Mouse (Mus musculus) MN1 (cell line): ENCODE data around the gene Lrrc59.

Experiments
- DNase-seq: peaks from one replicate; pipeline ENCODE4 v3.0.0-alpha.2; 2016; ENCODE audit warnings: low spot score

The Lrrc59 gene

DNA sequence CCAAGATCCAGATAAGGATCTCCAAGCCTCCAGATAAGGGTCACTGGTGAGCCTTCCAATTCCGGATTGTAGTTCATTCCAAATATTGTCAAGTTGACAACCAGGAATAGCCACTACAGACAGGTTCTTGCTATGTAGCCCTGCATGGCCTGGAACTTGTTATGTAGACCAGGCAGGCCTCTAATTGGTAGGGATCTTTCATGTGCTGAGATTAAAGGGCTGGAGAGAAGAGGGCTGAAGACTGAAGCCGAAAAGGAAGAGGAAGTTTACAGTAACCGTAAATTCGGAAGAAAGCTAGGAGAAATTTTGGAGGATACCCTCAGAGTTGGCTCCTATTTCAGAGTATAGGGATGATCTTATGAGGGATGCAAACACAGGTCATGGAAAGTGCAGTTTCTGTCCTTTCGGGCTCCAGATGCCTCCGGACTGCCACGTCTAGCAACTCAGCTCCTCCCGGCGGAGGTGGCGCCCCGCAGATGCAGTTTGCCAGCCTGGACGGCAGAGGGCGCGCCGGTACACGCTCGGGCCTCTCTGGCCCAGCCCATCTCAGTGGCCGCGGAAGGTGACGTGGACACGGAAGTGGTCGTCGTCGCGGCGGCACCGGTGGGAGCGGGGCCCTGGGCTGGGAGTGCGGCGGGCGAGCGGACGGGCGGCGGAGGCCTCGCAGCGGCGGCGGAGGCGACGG is at the start of gene Lrrc59:
Gene Lrrc59, plus strand, starts transcription at position 569 of the 685 bp plus-strand sequence.
- peak; percentile 92 for DNase-seq

DNA sequence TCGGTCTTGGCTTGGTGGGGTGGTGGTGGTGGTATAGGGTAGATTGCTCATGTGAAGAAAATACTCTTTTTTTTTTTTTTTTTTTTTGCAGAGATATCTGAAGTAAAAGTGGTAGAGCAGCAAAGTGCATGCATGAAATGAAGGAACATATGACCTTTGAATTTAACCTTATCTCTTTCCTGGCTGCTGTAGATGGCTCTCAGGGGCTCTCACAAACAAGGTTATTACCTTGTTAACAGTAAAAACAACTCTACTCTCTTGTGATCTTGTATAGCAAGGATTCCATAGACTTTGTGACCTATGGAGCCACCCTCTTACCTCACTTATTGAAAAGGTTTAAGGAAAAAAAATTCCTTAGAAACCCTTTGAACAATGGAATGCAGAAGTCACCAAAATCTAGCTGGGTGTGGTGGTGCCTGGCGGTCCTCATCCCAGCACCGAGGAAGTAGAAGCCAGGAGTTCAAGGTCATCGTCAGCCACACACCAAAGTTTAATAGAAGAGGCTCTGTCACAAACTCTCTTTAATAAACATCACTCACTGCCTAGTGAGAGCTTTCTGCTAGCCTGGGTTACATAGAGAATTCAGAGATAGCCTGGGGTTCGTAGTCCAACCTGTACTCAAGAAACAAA is 49.3 kb upstream of the Lrrc59 start:
- DNase-seq: no peak

DNA sequence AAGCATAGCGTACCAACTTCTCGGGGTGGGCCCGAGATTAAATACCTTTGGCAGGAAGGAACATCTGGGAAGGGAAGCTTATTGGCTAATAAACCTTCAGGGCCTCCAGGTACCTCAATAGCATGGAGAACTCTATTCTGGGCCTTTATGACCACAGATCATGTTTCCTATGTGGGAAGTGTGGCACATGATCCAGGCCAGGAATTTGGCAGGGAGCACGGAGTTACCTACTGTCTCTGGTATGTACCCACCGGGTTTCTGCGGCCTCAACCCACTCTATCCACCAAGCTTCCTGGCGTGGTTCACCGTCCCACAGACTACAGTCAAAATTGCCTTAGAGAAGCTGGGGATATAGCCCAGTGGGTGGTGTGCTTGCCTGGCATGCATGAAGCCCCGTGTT is 44.5 kb upstream of the Lrrc59 start:
- DNase-seq: no peak

DNA sequence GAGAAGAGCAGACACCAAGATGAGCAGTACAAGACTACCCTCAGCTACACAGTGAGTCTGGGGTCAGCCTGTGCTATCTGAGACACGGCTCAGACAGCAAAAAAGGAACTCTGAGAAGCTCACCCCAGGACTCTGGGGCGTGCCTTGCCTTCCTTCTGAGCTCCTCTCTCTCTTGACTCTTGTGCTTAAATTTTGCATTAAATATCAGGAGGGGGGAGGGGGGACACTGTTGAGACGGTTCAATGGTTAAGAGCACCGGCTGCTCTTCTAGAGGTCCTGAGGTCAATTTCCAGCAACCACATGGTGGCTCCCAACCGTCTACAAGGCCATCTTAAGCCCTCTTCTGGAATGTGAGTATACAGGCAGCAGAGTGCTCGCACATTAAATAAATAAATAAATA is 42.1 kb upstream of the Lrrc59 start:
- no peak for DNase-seq

DNA sequence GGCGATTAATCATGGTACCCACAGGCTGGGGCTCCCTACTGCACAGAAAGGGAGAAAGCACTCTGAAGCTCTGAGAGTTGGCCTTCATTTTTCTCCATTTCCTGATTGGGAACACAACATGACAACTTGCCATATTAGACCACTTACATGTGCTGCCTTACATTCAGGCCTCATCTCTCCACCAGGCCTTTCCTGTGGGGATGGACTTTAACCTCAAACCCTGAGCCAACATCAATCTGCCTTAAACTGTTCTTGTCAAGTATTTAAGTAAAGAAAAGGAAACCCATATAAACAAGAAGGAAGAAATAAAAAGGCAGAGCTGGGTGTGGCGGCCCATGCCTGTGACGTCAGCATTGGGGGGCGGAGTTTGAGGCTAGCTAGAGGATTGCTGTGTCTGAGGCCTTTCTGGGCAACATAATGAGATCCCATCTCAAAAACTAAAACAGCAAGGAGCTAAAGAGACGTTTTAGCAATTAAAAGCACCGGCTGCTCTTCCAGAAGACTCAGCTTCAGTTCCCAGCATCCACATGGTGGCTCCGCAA is 33.2 kb upstream of the Lrrc59 start:
- no peak for DNase-seq

DNA sequence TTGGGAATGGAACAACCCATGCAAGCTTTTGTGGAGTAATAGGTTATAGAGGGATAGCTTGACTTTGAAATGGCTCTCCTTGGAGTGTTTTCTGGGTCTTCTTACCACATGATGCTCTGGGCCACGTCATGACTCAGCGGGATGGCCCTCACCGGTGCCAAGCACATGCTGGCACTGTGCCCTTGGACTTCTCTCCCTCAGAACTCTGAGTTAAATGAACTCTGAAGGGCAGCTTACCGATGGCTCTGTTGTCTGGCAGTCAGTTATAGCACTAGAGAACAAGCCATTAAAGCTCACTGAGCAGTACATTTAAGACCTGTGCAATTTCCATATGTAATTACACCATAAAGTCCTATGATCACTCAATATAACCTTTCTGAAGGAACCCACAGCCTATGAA is 32.2 kb upstream of the Lrrc59 start:
- DNase-seq: no peak

GRCm38 (mm10) chr11:94598437-94599120 is 31.0 kb upstream of the Lrrc59 start:
- DNase-seq: no peak

DNA sequence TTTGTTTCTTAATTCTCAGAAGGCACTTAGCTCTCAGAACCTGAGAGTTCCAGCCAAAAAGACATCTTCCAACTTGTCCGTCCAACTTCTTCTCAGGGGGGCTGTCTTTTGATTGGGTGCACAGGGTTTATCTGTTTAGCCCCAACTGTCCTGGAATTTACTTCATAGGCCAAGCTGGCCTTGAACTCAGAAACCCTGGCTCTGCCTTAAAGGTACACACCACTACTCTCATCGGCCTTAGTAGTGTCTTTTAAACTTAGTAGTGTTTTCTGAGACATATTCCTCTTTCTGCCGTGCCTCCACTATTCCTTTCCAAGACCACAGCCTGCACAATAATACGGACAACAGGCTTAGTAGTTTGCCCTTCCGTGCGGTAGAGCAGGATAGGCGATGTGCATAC is 29.1 kb upstream of the Lrrc59 start:
- no peak for DNase-seq

DNA sequence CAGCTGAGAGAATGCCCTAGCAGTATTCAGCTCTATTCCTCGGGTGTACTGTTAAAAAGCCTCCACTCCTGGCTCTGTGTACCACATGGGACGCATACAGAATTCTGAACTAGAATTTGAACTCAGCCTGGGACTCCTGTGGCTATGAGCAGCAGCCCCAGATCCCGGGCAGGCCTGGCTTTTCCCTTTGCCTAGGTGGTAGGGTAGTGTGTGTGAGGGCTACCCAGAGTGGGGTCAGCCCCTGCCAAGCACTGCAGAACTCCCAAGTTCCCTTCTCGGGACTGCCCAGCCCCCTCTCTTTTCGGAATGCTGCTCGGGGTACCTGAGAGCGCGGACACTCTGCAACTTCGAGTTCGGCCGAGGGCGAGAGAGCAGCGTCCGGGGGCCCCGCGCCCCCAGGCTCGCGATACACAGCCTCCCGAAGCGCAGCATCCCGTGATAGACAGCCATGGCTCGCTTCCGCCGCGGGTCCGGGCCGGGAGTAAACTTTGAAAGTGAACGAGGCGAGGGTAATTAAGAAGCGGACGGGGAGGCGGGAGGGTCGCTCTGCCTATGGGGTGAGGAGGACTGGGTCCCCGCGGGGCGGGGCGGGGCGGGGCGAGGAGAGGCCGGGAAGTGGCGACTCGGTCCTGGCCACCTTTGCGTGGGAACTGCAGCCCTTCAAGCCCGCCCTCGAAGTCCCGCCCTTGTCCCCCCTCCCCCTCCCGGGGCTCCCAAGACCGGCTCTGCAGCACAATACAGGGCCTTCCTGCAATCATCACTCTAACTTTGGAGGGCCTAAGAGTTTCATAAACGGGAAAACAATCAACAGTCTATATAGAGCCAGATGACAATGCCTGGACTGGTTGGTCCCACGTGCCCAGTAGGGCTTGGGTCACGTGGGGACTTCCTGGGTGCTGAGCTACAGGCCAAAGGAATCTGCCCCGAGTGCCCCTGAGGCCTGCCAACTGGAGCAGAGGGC is 28.0 kb upstream of the Lrrc59 start, which contains the start of gene Acsf2:
Gene Acsf2, minus strand, starts transcription at position 551 of the 961 bp plus-strand sequence.
- DNase-seq: peak; percentile 50

DNA sequence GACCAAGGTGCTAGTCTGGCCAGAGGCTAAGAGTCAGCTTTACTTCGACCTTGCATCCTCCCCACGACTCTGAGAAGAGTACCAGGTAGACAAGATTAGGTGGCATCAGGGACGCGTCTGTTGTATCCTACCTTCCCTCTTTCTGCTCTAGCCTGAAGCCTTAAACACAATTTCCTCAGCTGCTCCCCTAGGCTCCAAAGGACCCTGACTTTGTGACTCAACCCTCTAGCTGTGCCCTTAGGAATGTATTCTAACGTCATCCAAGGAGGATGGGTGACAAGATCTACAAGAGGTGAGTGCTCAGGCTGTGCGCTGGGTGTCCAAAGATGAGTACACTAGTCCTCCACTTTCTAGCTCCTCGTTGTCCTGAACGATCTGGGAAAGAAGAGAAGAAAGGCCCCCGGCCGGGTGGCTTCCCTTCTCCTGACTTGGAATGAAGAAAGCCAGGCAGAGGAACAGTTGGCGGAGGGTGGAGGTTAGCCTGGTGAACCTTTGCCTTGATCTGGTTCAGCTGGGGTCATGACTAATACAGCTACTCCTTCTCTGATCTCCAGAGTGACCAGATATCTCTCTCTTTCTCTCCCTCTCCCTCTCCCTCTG is 27.1 kb upstream of the Lrrc59 start:
- DNase-seq: no peak

- peak; percentile 23 for DNase-seq
Measured at GRCm38 (mm10) chr11:94610744-94611740, 18.5 kb upstream of the Lrrc59 start.

DNA sequence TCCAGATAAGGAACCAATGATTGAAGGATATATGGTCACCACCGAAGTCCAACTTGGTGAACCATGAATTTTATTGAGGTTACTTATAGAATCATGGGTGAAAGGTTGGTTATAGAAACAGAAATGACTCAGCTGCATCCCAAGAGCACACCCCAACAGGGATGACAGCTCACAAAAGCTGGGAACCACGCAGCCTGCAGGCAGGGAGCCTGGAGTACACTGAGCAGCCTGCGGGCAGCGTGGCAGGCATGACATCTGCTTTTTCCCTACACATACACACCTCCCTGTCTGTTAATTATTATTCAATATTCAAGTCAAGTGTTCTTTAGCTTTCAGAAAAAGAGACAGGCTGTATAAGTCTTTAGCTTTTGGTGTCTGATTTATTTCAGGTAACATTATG is 15.0 kb upstream of the Lrrc59 start:
- no peak for DNase-seq

GRCm38 (mm10) chr11:94615494-94615893 is 14.1 kb upstream of the Lrrc59 start:
- peak; percentile 26 for DNase-seq

- DNase-seq: no peak
Measured at GRCm38 (mm10) chr11:94617646-94618045, 11.9 kb upstream of the Lrrc59 start.

- no peak for DNase-seq
Measured at GRCm38 (mm10) chr11:94620766-94621457, 8.7 kb upstream of the Lrrc59 start.

GRCm38 (mm10) chr11:94621458-94621852 is 8.1 kb upstream of the Lrrc59 start:
- DNase-seq: no peak

- no peak for DNase-seq
Measured at GRCm38 (mm10) chr11:94622162-94622561, 7.4 kb upstream of the Lrrc59 start.

- no peak for DNase-seq
Measured at GRCm38 (mm10) chr11:94629884-94630198, 274 bp downstream of the Lrrc59 start.

GRCm38 (mm10) chr11:94630199-94631011 is 838 bp downstream of the Lrrc59 start:
- DNase-seq: peak; percentile 62
